Mouse (Mus musculus) limb, embryonic 12.5 days (tissue): ENCODE measurements around the gene Cactin. TPM values are rescaled to one million over a fixed set of nuclear protein-coding genes. Genes with fewer than 3 reads are reported as not detected.

ENCODE experiments used
- ATAC-seq: fragments of 200-750 bp; cut with Nextera tagmentation; 2 replicates; pipeline ENCODE4 v1.8.0; 2017; ENCODE audit warnings: low read depth, moderate TSS enrichment; ENCODE audit not compliant: insufficient number of reproducible peaks, insufficient read depth, low FRiP score, low TSS enrichment
- H3K27ac ChIP-seq: fragments of 300-500 bp; sonication (generic); 2 replicates; pipeline ENCODE4 v1.5.1; 2016; ENCODE audit warnings: mild to moderate bottlenecking, moderate library complexity
- H3K27me3 ChIP-seq: fragments of 300-500 bp; sonication (generic); 2 replicates; pipeline ENCODE4 v1.6.1; 2016; ENCODE audit warnings: mild to moderate bottlenecking, moderate library complexity
- H3K36me3 ChIP-seq: fragments of 300-500 bp; sonication (generic); 2 replicates; pipeline ENCODE4 v1.6.1; 2016; ENCODE audit warnings: mild to moderate bottlenecking, moderate library complexity
- H3K4me1 ChIP-seq: fragments of 300-500 bp; sonication (generic); replicated peaks from 2 replicates; pipeline ENCODE4 v1.6.1; 2016
- H3K4me2 ChIP-seq: fragments of 300-500 bp; sonication (generic); 2 replicates; pipeline ENCODE4 v1.6.1; 2016; ENCODE audit warnings: mild to moderate bottlenecking, moderate library complexity
- H3K4me3 ChIP-seq: fragments of 300-500 bp; sonication (generic); replicated peaks from 2 replicates; pipeline ENCODE4 v1.5.1; 2016; ENCODE audit warnings: mild to moderate bottlenecking
- H3K9ac ChIP-seq: fragments of 300-500 bp; sonication (generic); replicated peaks from 2 replicates; pipeline ENCODE4 v1.6.1; 2016; ENCODE audit warnings: mild to moderate bottlenecking, moderate library complexity
- H3K9me3 ChIP-seq: fragments of 300-500 bp; sonication (generic); 2 replicates; pipeline ENCODE4 v1.6.1; 2016; ENCODE audit warnings: mild to moderate bottlenecking, moderate library complexity
- WGBS: fragments of 180-500 bp; shearing (Covaris S2); methylation state at CpG from one replicate; pipeline ENCODE4 v1.1.7; 2016; 5-methylcytosine and 5-hydroxymethylcytosine counted together
- polyA plus RNA-seq: library from polyadenylated mRNA; unstranded; fragments of >200 nt; fragmentation: Nextera tagmentation; extraction: Ambion mirVana; gene quantifications from 2 replicates; pipeline ENCODE4 v1.2.1, GENCODE M21; 2016

Cactin gene
- polyA plus RNA-seq, 1 experiment from 2014 or later, result 57.7 TPM

- Histone ChIP-seq H3K4me1 (peaks cover 42% of the 10 kb centered on the region), H3K4me3 (peak within 1 kb of the TSS; percentile 75), H3K4me2 (peak within 1 kb of the TSS; percentile 94), H3K9ac (peak within 1 kb of the TSS; percentile 78), H3K27me3 (peaks cover 18% of the 10 kb centered on the region; the same call in 1 of the 2 replicates), H3K27ac (no peak within 1 kb of the TSS), H3K9me3 (no peaks in the 10 kb centered on the region), H3K36me3 (peaks cover 6% of the 10 kb centered on the region; the same call in 1 of the 2 replicates)
- WGBS, result 2% methylated on average over 79 of the region's 79 CpGs
- ATAC-seq, result peak; percentile 73
Measured at GRCm38 (mm10) chr10:81356991-81357844, 36.3 kb downstream of the Cactin start, which contains the start of gene Mfsd12. Gene Mfsd12 (plus strand): TSS chr10:81357491.

GRCm38 (mm10) chr10:81358209-81358608 lies 37.3 kb downstream of the Cactin start:
- no peak for ATAC-seq

GRCm38 (mm10) chr10:81358841-81359240 lies 37.9 kb downstream of the Cactin start:
- Histone ChIP-seq H3K27ac (no peak overlapping the region), H3K9ac (peak overlapping the region; percentile 78; the same call in 1 of the 2 replicates), H3K9me3 (no peaks in the 10 kb centered on the region), H3K4me1 (peaks cover 50% of the 10 kb centered on the region), H3K4me2 (peak overlapping the region; percentile 94; the same call in 1 of the 2 replicates), H3K4me3 (no peak overlapping the region), H3K36me3 (peaks cover 16% of the 10 kb centered on the region; the same call in 1 of the 2 replicates), H3K27me3 (peaks cover 35% of the 10 kb centered on the region)
- 56% methylated on average over 1 of the region's 1 CpGs for WGBS
- no peak for ATAC-seq

More at GRCm38 (mm10) chr10:81358209-81358608, 37.3 kb downstream of the Cactin start:
- Histone ChIP-seq H3K4me2 (peak overlapping the region; percentile 94), H3K9me3 (no peaks in the 10 kb centered on the region), H3K4me1 (peaks cover 43% of the 10 kb centered on the region), H3K27ac (no peak overlapping the region), H3K9ac (peak overlapping the region; percentile 78), H3K36me3 (peaks cover 16% of the 10 kb centered on the region; the same call in 1 of the 2 replicates), H3K4me3 (peak overlapping the region; percentile 75), H3K27me3 (peaks cover 28% of the 10 kb centered on the region)
- 38% methylated on average over 4 of the region's 4 CpGs for WGBS

GRCm38 (mm10) chr10:81360721-81361120 lies 39.8 kb downstream of the Cactin start:
- no peak overlapping the region for H3K9ac ChIP-seq
- no peak for ATAC-seq
- no peak overlapping the region for H3K27ac ChIP-seq
- 62% methylated on average over 8 of the region's 8 CpGs for WGBS
- peaks cover 16% of the 10 kb centered on the region; the same call in 1 of the 2 replicates for H3K36me3 ChIP-seq
- H3K4me2 ChIP-seq, result no peak overlapping the region
- no peaks in the 10 kb centered on the region for H3K9me3 ChIP-seq
- H3K27me3 ChIP-seq, result peaks cover 53% of the 10 kb centered on the region
- H3K4me1 ChIP-seq, result peaks cover 64% of the 10 kb centered on the region
- H3K4me3 ChIP-seq, result no peak overlapping the region

GRCm38 (mm10) chr10:81362336-81362949 lies 41.5 kb downstream of the Cactin start:
- peaks cover 52% of the 10 kb centered on the region for H3K4me1 ChIP-seq

GRCm38 (mm10) chr10:81363436-81364346 lies 42.8 kb downstream of the Cactin start:
- Histone ChIP-seq H3K9me3 (no peaks in the 10 kb centered on the region), H3K27ac (no peak overlapping the region), H3K27me3 (peaks cover 50% of the 10 kb centered on the region), H3K36me3 (peaks cover 42% of the 10 kb centered on the region), H3K4me2 (peak overlapping the region; percentile 67), H3K4me3 (peak overlapping the region; percentile 37), H3K9ac (peak overlapping the region; percentile 55), H3K4me1 (peaks cover 40% of the 10 kb centered on the region)
- ATAC-seq, result no peak
- WGBS, result 9% methylated on average over 54 of the region's 54 CpGs

More at GRCm38 (mm10) chr10:81362336-81362949, 41.5 kb downstream of the Cactin start:
- Histone ChIP-seq H3K9ac (0 out of 2 replicates have a peak overlapping the region, but pooled peaks have one; percentile 18), H3K36me3 (peaks cover 30% of the 10 kb centered on the region), H3K4me3 (no peak overlapping the region), H3K9me3 (no peaks in the 10 kb centered on the region), H3K27ac (no peak overlapping the region), H3K4me2 (no peak overlapping the region), H3K27me3 (peaks cover 61% of the 10 kb centered on the region)
- ATAC-seq, result no peak
- WGBS, result 77% methylated on average over 12 of the region's 12 CpGs

- Histone ChIP-seq H3K9ac (peak overlapping the region; percentile 37; the same call in 1 of the 2 replicates), H3K27ac (no peak overlapping the region), H3K4me3 (peak overlapping the region; percentile 37), H3K9me3 (no peaks in the 10 kb centered on the region), H3K36me3 (peaks cover 52% of the 10 kb centered on the region), H3K4me1 (peaks cover 32% of the 10 kb centered on the region), H3K4me2 (peak overlapping the region; percentile 67), H3K27me3 (peaks cover 49% of the 10 kb centered on the region)
- 13% methylated on average over 28 of the region's 28 CpGs for WGBS
- no peak; the same call in 1 of the 2 replicates for ATAC-seq
Measured at GRCm38 (mm10) chr10:81364666-81365065, 43.8 kb downstream of the Cactin start.

GRCm38 (mm10) chr10:81365073-81365472 lies 44.2 kb downstream of the Cactin start:
- 0 out of 2 replicates have a peak, but pooled peaks have one; percentile 5 for ATAC-seq
- H3K36me3 ChIP-seq, result peaks cover 56% of the 10 kb centered on the region
- peaks cover 28% of the 10 kb centered on the region for H3K4me1 ChIP-seq
- H3K9ac ChIP-seq, result no peak overlapping the region
- H3K27ac ChIP-seq, result no peak overlapping the region
- peaks cover 49% of the 10 kb centered on the region for H3K27me3 ChIP-seq
- H3K9me3 ChIP-seq, result no peaks in the 10 kb centered on the region
- WGBS, result 37% methylated on average over 4 of the region's 4 CpGs
- peak overlapping the region; percentile 37 for H3K4me3 ChIP-seq
- peak overlapping the region; percentile 67 for H3K4me2 ChIP-seq

- WGBS, result 33% methylated on average over 12 of the region's 12 CpGs
- Histone ChIP-seq H3K4me1 (peaks cover 24% of the 10 kb centered on the region), H3K9ac (peak within 1 kb of the TSS; percentile 37; the same call in 1 of the 2 replicates), H3K4me3 (peak within 1 kb of the TSS; percentile 37), H3K4me2 (peak within 1 kb of the TSS; percentile 67), H3K27me3 (peaks cover 49% of the 10 kb centered on the region), H3K9me3 (no peaks in the 10 kb centered on the region), H3K36me3 (peaks cover 64% of the 10 kb centered on the region), H3K27ac (no peak within 1 kb of the TSS)
- no peak for ATAC-seq
Measured at GRCm38 (mm10) chr10:81365672-81366476, 45.0 kb downstream of the Cactin start, which contains the start of gene 4930404N11Rik. Gene 4930404N11Rik (minus strand): TSS chr10:81365816.
